Mouse (Mus musculus): ENCODE results near the gene Mzf1.

The Mzf1 gene

GRCm38 (mm10) chr7:13034148-13034977, 20.2 kb downstream of the Mzf1 start, which contains the start of gene Chmp2a:
Gene Chmp2a, minus strand, starts transcription at chr7:13034807.
- DNase-seq (ENCODE audit: low spot score in 2 of 2): peak; percentile 95 to 97

- DNase-seq (ENCODE audit: low spot score in 2 of 2): no peak
These were observed 21.0 kb downstream of the Mzf1 start for GRCm38 (mm10) chr7:13033451-13034147.

GRCm38 (mm10) chr7:13032541-13032940, 22.0 kb downstream of the Mzf1 start:
- DNase-seq (ENCODE audit: low spot score in 2 of 2): no peak

GRCm38 (mm10) chr7:13031983-13032382, 22.6 kb downstream of the Mzf1 start:
- no peak for DNase-seq (ENCODE audit: low spot score in 2 of 2)

GRCm38 (mm10) chr7:13031069-13031468, 23.5 kb downstream of the Mzf1 start:
- DNase-seq (ENCODE audit: low spot score in 2 of 2): no peak

- no peak for DNase-seq (ENCODE audit: low spot score in 2 of 2)
These were observed 25.6 kb downstream of the Mzf1 start for GRCm38 (mm10) chr7:13028986-13029385.

GRCm38 (mm10) chr7:13025511-13026112, 29.0 kb downstream of the Mzf1 start:
- no peak for DNase-seq (ENCODE audit: low spot score in 2 of 2)

- peak in 1 of 2 experiments; percentile 54 for DNase-seq (ENCODE audit: low spot score in 2 of 2)
These were observed 29.8 kb downstream of the Mzf1 start for GRCm38 (mm10) chr7:13024805-13025204.

GRCm38 (mm10) chr7:13023928-13024731, 30.4 kb downstream of the Mzf1 start:
- DNase-seq (ENCODE audit: low spot score in 2 of 2): peak; percentile 86 to 98

GRCm38 (mm10) chr7:13022773-13023535, 31.6 kb downstream of the Mzf1 start:
- peak; percentile 69 to 74 for DNase-seq (ENCODE audit: low spot score in 2 of 2)

GRCm38 (mm10) chr7:13015217-13015616, 39.3 kb downstream of the Mzf1 start:
- no peak for DNase-seq (ENCODE audit: low spot score in 2 of 2)

- DNase-seq (ENCODE audit: low spot score in 2 of 2): no peak
These were observed 40.2 kb downstream of the Mzf1 start for GRCm38 (mm10) chr7:13014275-13014839.

GRCm38 (mm10) chr7:13013671-13014070, 40.9 kb downstream of the Mzf1 start:
- DNase-seq (ENCODE audit: low spot score in 2 of 2): no peak

GRCm38 (mm10) chr7:13010005-13010908, 44.3 kb downstream of the Mzf1 start, which contains the start of gene Zbtb45:
Gene Zbtb45, minus strand, starts transcription at chr7:13010034.
- no peak for DNase-seq (ENCODE audit: low spot score in 2 of 2)

GRCm38 (mm10) chr7:13009143-13010004, 45.2 kb downstream of the Mzf1 start:
- peak; percentile 87 to 92 for DNase-seq (ENCODE audit: low spot score in 2 of 2)

GRCm38 (mm10) chr7:13007341-13008092, 47.0 kb downstream of the Mzf1 start:
- no peak for DNase-seq (ENCODE audit: low spot score in 2 of 2)

GRCm38 (mm10) chr7:13006531-13006930, 48.0 kb downstream of the Mzf1 start:
- no peak for DNase-seq (ENCODE audit: low spot score in 2 of 2)

GRCm38 (mm10) chr7:13006011-13006410, 48.6 kb downstream of the Mzf1 start:
- no peak for DNase-seq (ENCODE audit: low spot score in 2 of 2)

Data from urinary bladder, adult 18-20 months (tissue).